Mouse (Mus musculus) thymus, postnatal 36 days (tissue): Measurements from ENCODE around the gene Rnf43.

ENCODE experiments used
- DNase-seq, 2 experiments: peaks; one replicate each; pipeline ENCODE4 v3.0.0; 2022; ENCODE audit warnings: mixed read lengths in 2 of 2

Rnf43 gene

DNA sequence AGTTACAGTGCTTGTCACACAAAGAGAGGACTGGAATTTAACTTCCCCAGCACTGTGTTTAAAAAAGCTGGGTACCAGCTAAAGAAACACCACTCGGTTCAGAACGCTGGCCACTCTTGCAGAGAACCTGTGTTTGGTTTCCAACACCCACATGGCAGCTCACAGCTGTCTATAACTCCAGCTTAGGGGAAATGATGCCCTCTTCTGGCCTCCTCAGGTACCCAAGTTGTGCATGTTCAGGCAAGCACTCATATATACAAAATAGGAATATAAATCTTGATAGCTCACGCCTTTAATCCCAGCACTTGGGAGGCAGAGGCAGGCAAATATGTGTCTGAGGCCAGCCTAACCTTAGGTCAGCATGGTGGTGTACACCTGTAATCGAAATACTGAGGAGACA, 53.5 kb downstream of the Rnf43 start:
- peak in 1 of 2 experiments; percentile 13 for DNase-seq

DNA sequence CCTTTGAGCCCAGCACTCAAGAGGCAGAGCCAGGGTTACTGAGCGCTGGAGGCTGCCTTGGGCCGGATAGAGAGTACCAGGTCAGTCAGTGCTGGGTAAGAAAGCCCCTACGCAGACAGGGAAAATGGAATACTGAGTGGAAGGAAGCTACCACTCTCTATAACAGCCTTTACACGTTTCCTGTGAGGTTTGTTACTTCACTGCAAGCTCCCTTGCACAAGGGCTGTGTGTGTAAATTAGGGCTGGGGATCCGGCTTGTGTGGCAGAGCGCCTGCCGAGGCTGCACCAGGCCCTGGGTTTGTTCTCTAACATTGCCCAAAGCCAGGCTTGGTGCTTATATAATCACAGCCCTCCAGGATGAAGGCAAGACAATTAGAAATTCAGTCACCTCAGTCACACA, 57.0 kb downstream of the Rnf43 start:
- DNase-seq: no peak

DNA sequence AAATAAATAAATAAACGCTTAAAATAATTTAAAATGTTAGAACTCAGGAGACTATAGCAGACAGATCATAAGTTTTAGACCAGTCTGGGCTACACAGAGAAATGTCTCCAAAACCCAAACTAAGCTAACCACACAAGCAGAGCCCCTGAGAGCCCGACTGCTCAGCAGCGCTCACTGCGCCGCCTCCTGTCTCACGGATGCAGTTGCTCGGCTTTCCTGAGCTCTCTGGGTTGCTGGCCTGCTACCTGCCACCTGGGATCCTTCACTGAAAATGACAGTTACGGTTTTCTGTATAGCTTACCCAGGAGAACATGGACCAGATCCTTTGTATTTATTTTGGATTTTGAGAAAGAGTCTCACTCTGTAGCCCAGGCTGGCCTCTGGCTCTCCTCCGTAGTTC, 57.8 kb downstream of the Rnf43 start:
- DNase-seq: peak; percentile 74 to 85

DNA sequence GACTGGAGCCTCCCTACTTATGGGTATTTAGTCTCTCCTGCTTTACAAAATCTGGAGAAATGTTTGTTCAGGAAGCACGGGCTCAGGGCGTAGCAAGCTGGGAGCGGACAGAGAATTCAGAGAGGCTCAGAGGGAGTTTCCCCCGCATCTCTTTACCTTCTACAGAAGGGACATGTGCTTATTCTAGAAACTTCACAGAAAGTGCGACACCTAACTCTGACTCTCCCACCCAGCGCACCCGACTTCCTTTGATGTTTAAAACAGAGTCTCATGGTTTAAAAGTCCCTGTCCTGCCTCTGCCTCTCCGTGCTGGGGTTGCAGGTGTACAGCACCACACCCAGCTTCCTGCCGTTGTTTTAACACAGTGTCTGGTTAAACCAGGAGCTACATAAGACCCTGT, 58.3 kb downstream of the Rnf43 start:
- peak; percentile 78 to 88 for DNase-seq

DNA sequence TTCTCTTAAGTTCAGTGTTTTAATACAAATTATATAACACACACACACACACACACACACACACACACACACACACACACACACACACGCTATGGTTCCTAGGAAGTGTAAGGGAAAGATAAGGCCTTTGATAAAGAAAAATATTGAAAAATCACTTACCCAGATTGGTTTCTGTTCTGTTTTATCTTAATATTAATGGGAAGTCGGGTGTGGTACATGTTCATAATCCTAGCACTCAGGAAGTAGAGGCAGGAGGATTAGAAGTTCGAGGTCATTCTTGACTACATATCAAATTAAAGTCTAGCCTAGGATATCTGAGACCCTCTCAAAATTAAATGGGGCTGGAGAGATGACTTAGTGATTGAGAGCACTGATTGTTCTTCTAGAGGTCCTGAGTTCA, 59.6 kb downstream of the Rnf43 start:
- no peak for DNase-seq

DNA sequence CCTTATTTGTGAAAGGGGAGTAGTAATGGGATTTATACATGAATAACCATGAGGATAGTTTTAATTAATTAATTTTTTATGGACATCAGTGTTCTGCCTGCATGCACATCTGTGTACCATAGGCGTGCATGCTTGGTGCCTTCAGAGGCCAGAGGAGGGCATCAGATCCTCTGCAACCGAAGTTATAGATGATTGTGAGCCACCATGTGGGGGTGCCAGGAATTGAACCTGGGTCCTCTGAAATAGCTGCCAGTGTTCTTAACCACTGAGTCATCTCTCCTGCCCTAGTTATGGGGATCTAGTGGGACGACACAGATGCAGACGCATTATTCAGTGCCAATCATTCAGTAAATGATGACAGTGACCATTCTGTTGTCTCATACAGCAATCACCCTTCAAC, 60.4 kb downstream of the Rnf43 start:
- DNase-seq: no peak

DNA sequence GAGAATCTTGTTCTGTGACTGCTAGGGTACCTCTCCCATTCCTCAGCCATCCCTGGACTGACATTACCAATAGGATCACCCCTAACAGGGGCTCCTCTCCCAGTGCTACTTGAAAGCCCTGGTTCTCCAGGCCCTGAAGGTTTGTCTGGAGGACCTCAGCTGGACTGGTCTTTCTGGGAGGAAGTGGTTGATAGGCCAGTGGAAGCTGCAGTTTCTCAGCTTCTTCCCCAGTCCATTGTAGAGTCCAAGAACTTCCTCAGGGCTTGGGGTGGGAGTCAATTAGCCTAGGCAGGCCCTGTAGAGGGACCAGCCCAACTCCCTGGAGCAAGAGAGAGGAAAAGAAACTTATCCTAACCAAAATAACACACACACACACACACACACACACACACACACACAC, 63.0 kb downstream of the Rnf43 start:
- no peak for DNase-seq

DNA sequence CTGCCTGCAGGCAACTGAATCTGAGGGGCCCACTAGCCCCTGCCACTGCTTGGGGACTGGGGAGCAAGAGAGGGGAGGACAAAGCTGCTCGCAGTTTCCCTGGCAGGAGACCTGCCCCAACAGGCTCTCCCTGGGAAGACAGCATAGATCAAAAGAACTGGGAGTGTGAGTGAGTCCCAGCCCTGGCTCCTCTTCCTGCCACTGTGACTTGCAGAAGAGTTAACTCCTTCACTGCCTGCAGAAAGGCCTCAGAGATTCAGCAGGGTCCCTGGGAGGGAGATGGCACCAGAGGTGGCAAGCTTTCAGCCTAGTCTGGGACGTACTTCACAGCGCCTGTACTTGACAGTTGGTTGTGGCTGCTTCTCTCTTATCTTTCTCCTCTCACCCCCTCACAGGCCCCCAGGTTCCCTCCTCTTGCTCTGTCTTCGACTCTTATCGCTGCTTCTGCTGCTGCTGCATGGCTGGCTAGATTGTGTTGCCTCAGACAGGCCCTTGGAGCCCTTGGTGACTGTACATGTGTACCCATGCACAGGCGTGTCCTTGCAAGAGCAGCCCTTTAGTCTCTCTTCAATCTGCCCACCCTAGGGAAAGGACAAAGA, 63.5 kb downstream of the Rnf43 start:
- peak; percentile 76 to 84 for DNase-seq

DNA sequence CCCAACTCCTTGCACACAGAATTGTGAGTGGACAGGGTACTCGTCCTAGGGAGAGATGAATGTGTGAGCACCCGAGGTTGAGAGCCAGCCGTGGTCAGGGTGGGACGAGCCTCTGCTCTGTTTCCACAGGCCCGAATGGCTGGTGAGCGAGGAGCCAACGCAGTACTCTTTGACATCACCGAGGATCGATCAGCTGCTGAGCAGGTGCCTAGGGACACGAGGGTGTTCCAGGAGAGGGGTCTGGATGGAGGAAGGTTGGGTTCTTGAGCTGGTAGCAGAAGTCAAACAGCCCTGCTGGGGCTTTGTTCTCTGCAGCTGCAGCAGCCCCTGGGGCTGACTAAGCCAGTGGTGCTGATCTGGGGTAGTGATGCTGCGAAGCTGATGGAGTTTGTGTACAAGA, 64.5 kb downstream of the Rnf43 start:
- peak; percentile 63 to 76 for DNase-seq

DNA sequence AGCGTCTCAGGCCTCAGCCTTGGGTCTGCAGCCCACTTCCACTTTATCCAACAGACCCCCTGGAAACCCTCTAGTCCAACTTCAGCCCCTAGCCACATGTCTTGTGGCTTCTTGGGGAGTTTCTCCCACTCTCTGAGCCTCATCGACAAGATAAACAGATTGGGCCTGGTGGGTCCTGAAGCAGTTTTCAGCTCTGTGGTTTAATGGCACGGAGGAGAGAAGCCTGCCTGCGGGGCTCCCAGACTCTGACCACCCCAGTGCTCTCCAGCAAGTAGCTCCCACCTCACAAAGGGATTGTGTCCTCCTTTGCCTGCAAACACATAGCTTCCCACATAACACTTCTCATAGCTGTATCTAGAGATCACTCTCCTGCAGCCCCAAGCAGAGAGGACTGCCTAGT, 64.9 kb downstream of the Rnf43 start:
- DNase-seq: no peak

DNA sequence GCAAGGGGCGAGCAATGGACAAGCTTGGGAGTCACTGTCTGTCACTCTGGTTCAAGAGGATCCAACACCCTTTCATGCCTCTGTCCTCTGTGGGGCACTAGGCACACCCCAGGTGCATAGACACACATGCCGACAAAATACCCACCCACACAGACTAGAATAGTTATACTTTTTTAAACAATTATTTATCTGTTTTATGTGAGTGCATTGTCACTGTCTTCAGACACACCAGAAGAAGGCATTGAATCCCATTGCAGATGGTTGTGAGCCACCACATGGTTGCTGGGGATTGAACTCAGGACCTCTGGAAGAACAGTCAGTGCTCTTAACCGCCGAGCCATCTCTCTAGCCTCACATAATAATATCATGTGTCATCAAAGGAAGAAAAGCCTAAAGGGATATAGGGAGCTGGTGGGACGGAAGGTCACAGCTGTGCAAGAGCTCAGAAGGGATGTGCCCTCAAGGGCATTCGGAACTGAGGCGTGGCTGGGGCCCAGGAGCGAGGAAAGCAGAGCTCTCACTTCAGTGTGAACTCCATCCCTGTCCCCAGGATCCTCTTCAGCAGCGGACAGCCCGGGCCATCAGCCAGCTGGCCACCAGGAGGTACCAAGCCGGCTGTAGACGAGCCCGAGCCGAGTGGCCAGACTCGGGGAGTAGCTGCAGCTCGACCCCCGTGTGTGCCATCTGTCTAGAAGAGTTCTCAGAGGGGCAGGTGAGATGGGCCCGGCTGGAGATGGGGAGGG, 66.5 kb downstream of the Rnf43 start:
- DNase-seq: no peak

DNA sequence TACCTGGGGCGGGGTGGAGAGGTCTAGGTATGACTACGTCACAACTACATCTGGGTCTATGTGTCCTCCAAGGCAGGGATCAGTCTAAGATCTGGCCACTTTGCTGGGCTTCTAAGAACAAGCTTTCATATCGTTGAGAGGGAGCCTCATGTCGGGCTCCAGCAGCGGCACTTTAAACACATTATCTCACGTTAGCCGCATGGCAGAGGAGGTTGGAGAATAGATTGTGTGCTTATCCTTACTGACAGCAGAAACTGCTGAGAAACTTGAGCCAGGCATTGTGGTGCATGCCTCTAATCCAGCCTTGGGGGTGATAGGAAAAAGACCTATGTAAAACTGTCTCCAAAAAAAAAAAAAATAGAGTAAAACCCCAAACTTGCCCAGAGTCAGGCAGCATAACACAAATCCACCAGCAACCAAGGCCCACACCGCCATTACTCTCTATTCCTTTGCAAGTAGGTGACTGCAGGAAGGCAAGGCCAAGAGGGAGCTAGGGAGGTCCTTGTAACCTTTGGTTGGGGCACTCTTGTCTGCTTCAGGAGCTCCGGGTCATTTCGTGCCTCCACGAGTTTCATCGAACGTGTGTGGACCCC, 67.2 kb downstream of the Rnf43 start:
- DNase-seq: no peak

DNA sequence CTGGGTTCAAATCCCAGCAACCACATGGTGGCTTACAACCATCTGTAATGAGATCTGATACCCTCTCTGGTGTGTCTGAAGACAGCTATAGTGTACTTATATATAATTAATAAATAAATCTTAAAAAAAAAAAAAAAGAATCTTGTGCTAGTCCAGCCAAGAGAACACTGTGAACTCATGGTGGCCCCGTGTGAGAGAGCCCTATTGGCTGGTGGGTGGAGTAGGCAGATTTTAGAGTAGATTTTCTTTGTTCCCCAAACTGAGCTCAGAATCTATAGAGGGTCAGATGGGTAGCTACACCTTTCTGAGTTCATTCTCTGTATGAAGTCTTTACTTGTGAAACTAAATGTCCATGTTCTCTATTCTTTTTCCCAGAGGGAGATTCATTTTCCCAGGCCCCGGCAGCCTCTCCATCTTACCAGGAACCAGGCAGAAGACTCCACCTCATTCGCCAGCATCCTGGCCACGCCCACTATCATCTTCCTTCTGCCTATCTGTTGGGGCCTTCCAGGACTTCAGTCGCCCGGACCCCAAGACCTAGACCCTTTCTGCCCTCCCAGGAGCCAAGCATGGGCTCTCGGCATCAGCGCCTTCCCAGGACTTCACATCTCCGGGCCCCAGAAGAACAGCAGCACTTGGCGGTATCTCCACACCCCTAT, 68.3 kb downstream of the Rnf43 start:
- no peak for DNase-seq

DNA sequence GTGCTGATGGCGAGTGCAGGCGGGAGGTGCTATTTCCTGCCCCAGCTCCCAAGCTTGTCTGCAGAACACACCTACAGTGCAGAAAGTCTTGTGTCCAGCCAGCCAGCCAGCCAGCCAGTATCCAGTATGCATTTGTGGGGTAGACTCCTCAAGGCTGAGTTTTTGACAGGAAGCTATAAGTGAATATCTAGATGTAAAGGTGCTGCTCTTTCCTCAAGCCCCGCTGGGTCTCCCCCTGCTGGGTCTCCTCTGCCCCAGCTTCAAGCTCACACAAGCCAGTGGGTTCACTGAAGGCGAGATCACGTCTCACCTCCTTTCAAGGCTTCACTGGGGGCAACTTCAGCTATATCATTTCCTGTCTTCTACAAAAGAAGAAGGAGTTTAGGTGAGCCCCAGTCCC, 71.8 kb downstream of the Rnf43 start:
- peak; percentile 75 to 83 for DNase-seq

DNA sequence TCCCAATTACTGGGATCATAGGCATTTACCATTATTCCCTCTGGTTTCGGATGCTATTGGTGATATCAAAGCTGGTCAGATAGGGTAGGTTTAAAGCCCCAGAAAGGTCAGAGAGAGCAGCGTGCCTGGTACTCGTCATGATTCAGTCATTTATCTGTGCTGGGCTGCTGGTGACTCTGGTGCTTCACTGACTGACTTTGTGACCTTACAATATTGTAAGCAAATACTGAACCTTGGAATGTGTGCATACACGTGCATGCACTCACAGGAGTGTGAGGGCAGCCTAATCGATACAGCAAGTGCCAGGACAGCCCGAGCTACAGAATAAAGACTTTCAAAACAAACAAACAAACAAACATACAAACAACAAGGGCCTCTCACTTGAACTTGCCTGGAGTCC, 73.2 kb downstream of the Rnf43 start:
- peak in 1 of 2 experiments; percentile 6 for DNase-seq

DNA sequence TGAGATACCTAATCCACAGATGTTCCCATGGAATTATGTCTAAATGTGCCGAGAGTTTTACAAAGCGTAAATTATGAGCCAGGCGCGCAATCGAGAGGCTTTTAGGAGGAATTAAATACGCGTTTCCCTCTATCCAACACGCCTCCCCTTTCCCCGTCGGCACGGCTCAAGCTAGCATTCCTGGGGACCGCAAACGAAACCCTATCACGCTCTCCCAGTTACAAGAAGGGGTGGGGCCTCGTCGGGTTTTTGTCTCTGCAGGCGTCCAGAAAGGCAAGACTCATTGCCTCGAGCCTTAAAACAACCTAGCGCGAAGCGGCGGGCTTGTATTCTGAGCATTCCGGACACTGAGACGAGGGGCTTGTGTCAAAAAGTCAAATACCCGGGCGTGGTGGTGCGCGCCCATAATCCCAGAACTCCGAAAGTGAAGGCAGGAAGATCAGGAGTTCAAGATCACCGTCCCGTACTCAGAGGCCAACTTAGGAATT, 74.2 kb downstream of the Rnf43 start:
- peak; percentile 80 to 83 for DNase-seq

DNA sequence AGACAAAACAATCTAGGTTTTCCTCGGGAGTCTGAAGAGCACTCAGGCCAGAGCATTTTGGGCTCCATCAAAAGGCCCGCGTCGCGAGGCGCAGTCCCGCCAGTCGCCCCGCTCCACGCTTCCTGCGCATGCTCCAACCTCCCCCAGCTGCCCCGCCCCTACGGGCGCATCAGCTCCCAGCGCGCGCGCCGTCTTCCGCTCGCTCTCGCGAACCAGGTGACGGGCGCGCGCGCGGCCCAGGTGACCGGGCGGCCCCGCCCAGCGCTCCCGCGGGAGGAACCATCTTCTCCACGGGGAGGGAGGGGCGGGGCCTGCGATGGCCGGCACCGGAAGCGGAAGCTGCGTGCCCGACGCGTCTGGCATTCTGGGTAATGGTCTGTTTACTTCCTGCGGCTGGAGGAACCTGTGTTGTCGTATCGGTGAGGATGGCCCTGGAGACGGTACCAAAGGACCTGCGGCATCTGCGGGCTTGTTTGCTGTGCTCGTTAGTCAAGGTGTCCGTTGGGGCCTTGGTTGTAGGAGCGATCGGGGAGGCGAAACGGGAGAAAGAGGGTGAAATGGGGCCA, 74.7 kb downstream of the Rnf43 start, which contains the start of gene Supt4a:
Supt4a (plus strand) TSS at position 378 of the 566 bp plus-strand sequence.
- peak; percentile 98 for DNase-seq

DNA sequence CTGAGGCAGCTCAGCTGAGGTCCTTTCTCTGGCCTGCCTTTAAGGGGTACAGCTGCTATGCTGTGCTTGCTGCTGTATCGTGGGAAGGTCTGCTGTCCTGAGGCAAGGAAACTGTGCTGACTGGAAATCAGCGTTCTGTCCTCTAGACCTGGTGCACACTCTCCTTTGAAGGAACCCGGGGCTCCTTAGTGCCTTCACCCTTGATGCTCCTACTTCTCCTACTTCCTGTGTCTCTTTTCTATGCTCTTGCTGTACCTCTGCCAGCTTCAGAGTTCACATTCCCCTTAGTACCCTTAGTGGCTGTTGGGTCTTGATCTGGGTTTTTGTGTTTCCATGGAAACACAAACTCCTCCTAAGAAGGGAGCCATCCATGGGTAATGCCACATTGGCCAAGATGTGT, 81.2 kb downstream of the Rnf43 start:
- peak in 1 of 2 experiments; percentile 15 for DNase-seq

DNA sequence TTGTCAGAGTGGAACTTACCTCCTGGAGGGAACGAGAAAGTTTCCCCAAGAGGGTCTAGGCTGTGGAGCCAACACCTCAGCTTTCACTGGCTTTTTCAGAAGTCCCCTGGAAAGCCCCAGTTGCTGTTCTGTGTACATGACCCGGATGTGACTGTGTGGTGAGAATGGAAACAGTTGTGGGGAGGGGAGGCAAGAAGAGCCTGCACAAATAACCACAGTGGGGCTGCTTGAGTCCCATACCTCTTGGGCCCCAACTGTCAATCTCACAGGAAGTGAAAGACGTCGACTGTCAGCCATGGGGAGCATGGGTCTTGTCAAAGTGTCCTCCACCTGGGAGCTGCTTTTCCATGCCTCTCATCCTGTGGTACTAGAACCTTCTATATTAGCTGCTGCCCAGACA, 82.4 kb downstream of the Rnf43 start:
- DNase-seq: peak; percentile 73 to 86

DNA sequence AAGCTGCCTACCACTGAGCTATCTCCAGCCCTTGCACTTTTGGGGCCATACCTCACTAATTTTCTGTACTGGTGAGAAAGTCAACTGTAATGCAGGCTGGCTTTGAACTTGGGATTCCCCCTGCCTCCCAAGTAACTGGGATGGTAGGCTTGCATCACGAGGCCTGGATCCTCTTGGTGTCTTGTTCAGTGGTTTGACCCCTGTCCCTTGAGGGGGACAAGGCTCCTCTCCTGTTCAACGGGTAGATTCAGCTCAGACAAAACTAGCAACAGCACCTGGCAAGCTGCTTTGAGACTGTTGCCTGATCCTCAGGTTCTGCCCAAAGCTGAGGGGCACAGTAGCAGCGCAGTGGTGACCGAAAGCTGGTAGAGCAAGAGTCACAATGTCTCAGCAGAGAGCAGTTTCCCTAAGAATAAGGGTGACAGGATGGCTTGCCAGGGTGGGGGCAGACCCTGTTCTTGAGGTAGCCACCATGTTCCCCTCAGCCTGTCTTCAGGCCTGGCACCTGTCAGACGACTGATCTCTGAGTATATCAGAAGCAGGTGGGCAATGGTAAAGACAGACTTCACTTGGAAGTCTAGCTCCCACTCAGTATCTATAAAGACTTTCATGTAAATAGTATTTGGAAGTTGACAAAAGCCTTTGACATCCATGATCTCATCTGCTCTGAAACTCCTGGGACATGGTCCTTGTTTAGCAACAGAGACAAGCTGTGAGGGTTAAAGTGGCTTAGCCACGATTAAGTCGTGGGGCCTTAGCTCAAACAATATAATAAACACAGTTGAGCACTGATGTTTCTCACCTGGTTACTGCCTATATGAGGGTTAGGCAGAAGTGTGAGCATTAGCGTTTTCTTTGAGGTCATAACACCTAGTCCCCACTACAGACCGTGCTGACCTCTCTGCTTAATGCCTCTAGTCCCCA, 83.4 kb downstream of the Rnf43 start:
- peak; percentile 49 to 52 for DNase-seq

DNA sequence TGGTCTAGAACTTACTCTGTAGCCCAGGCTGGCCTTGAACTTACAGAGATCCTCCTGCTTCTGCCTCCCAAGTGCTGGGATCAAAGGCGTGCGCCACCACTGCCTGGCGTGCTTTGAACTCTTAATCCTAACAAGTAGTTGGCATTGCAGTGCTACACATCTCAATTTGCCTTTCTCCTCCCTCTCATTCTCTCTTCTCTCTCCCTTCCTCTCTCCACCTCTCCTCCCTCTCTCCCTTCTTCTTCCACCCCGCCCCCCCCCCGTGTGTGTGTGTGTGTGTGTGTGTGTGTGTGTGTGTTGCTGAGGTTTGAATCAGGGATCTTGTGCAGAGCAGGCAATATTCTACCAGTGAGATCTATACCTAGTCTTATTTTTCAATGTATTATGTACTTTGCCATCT, 84.8 kb downstream of the Rnf43 start:
- peak in 1 of 2 experiments; percentile 20 for DNase-seq

DNA sequence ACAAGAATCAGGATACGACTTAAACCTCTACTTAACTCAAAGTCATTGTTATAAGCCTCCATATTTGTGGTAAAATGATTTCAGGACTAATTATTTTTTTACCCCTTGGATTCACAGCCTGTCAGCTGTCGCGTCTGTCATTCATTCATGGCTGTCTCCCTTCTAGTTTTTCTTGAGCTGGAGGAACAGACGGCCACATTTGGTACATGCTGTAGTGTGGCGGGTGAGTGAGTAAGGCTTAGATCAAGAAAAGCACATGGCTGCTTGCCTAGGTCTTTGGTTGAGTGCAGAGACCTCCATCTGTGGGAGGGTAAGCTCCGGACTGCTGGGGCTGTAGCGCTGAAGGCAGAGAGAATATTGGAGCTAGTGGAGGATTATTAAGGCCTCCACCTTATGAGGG, 85.2 kb downstream of the Rnf43 start:
- peak in 1 of 2 experiments; percentile 24 for DNase-seq
